Mouse (Mus musculus) A20 (cell line): ENCODE data around the gene Apc2.

Source experiments
- DNase-seq: peaks from one replicate; pipeline ENCODE4 v3.0.0-alpha.2; 2011; ENCODE audit warnings: low read depth, low spot score

Gene Apc2

DNA sequence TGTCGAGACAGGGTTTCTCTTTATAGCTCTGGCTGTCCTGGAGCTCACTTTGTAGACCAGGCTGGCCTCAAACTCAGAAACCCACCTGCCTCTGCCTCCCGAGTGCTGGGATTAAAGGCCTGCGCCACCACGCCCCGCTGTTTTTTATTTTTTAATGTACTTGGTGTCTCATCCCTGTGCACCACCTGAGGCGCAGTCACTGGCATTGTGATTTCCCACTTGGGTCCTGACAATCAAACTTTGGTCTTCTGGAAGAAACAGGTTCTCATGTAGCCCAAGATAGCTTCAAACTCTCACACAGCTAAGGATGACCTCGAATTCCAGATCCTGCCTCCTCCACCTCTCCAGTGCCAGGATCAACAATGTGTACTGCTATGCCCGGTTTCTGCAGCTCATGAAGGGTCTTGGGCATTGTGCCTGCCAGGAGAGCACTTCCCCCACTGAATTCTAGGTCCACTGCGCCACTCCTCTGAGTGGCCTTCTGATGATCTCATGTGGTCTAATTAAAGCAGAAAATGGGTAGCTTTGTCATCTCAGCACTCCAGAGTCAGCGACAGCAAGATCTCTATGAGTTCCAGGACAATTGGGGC is 32.9 kb upstream of the Apc2 start:
- no peak for DNase-seq

GRCm38 (mm10) chr10:80264341-80265148 is 31.2 kb upstream of the Apc2 start:
- DNase-seq, result peak; percentile 99

DNA sequence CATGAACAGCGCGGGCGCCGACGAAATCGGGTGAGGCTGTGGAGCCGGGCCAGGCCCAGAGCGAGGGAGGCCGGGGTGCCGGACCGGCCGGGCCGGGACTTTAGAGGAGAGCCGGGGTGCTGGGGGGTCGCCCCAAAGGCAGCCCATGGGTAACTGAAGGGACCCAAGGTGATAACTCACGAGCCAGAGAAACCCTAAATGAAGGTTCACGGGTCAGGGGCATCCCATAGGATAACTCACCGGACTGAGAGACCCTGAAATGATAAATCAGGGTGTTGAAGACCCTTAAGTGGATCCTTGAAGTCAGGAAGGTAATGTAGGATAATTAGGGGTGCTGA is 30.7 kb upstream of the Apc2 start:
- no peak for DNase-seq

- no peak for DNase-seq
These were observed 25.7 kb upstream of the Apc2 start for GRCm38 (mm10) chr10:80270099-80270498.

DNA sequence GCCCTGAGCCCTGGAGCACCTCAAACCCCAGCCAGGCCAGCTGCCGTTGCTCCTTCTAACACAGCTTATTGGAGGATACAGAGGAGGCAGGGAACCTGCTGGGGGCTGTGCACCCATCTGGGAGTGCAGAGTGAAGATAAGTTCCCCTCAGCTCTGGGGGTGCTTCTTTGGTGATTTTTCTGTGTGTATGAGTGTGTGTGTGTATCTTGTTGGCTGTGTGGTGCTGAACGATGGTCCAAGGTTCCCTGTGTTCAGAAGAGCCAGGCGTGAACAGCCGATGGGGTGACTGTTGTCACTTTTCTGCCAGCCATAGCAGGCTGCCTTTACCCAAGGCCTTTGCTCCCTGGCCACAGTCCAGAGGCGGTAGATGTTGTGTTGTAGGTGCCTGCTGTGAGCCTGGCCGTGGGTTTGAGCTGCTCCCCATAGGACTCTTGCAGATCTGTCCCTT is 25.0 kb upstream of the Apc2 start:
- no peak for DNase-seq

GRCm38 (mm10) chr10:80271186-80271843 is 24.5 kb upstream of the Apc2 start:
- no peak for DNase-seq

- DNase-seq, result no peak
These were observed 23.7 kb upstream of the Apc2 start for GRCm38 (mm10) chr10:80271870-80272585.

GRCm38 (mm10) chr10:80273847-80274246 is 21.9 kb upstream of the Apc2 start:
- no peak for DNase-seq

DNA sequence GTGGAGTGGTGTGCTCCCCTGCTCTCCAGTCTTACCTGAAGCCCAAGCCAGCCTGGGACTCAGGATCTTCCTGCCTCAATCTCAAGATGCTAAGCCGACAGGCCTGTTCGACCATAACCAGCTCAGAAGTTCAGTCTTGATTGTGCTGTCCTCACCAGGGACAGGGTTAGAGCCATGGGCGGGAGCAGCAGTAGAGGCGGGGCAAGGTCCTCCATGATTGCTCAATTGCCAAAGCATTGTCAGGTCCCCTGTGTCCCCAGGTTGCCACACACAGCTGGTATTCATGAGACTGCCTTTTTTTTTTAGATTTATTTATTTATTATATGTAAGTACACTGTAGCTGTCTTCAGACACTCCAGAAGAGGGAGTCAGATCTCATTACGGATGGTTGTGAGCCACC is 19.5 kb upstream of the Apc2 start:
- DNase-seq, result no peak

GRCm38 (mm10) chr10:80278390-80278789 is 17.4 kb upstream of the Apc2 start:
- DNase-seq, result no peak

DNA sequence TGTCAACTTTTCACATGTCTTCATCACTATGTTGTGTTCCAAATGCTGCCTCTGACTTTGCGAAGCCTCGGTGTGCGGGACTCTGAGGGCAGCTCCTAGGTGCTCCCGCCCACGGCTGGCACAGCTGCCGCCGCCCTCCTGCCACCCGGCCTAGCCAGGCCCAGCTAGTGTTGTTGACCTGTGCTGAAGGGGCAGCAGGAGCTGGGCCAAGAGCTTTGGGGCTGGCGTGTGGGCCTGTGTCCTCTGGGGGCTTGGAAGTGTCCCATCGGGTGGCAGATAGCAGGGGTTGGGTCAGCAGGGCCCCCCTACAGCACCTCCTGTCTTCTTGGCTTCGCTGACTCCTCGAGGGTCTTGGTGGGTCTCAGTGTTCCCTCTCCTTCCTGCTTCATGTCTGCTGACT is 16.5 kb upstream of the Apc2 start:
- no peak for DNase-seq

DNA sequence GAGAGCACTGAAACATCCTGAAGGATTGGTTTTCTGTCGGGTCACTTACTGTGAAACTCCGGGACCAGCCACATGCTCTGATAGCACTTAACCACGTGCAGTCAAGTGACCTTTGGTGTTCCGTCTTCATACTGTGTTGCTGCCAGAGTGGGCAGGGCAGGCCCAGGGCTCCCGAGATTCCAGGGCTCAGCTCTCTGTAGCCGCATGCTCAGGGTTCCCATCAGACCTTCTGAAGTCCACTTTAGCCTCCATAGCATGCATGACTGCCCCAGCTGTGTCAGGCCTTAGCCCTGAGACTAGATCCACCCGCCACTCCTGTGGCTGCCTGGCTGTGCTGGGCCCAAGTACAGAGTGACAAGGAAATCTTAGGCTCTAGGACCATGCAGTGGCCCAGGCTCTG is 14.5 kb upstream of the Apc2 start:
- DNase-seq, result no peak

GRCm38 (mm10) chr10:80281921-80282371 is 13.8 kb upstream of the Apc2 start:
- no peak for DNase-seq

DNA sequence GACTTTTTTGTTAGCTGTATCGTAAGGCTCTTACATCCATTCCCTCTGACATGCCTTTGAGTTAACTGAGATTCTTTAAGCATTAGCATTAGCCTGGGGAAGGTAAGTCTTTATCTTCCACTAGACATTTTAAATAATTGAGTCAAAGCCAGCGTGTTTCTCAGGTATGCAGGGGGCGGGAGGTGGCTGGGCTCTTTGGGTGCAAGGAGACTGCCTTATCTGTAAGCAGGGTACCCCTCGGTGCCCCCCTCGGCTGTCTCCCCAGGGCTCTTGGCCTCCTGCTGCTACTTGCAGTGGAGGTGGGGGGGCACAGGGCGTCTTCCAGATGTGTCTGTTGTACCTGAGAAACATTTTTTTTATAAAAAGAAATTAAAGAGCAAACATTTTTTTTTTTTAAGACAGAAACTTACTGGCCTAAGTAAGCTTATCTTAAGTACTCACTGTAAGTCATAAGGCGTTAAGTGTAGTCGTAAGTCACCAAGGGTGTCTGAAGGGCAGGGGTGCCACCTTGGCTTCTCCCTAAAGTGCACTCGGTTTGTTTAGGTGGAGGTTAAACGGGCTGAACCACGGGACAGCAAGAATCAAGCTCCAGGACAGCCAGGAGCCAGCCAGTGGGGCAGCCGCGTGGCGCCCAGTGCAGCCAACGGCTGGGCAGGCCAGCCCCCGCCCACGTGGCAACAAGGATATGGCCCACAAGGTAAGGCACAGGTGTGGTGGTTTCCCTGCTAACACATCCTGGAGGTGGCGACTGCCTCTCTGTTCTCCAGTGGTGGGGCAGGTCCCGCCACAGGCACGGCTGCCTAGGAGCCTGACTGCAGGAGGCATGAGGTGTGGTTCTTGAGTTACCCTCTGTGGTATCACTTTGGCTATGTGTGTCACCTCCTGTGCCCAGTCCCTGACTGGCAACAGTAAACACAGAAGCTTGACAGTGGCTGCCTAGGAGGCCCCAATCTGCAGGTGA is 13.0 kb upstream of the Apc2 start:
- DNase-seq, result no peak

GRCm38 (mm10) chr10:80285222-80286070 is 10.3 kb upstream of the Apc2 start:
- no peak for DNase-seq

DNA sequence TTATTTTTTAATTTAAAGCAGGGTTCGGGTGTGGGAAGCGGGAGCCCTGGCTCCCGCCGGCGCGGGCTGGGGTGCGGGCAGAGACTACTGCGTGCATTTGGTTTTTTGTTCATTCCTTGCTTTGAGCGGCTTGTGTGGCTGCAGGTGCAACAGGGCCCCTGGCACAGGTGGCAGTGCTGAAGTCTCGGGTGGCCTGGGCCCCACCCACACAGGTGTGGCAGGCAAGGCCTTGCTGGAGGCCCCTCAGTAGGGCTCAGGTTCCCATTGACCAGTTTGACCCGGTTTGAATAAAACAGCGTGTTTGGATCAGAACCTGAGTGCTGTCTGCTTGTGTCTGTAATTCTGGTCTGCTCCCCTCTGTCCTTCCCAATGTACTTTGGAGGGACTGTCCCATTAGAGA is 7.7 kb upstream of the Apc2 start:
- DNase-seq, result no peak

- DNase-seq, result no peak
These were observed 7.1 kb upstream of the Apc2 start for GRCm38 (mm10) chr10:80288657-80289056.

- DNase-seq, result peak; percentile 97
These were observed 3.3 kb upstream of the Apc2 start, which contains the start of gene Rps15 for GRCm38 (mm10) chr10:80292251-80293146. TSS of gene Rps15 (plus strand) at chr10:80292453.

DNA sequence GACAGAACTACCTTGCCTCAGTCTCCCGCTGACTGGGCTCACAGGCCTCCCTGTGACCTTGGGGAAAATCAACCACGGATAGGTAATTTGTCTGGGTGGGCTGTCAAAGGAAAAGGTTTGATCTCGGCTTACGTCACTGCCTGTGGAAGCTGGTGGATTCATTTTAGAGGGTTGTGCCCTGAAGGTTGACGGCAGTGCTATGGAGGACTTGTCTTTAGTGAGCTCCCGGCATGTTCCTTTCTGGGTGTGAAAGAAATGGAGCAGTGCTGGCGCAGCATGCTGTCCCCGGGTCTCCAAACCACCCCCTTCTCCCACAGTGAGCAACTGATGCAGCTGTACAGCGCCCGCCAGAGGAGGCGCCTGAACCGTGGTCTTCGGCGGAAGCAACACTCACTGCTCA is 2.5 kb upstream of the Apc2 start:
- peak; percentile 43 for DNase-seq
